Mouse (Mus musculus): ENCODE measurements around the gene Cbx1.

Gene Cbx1

DNA sequence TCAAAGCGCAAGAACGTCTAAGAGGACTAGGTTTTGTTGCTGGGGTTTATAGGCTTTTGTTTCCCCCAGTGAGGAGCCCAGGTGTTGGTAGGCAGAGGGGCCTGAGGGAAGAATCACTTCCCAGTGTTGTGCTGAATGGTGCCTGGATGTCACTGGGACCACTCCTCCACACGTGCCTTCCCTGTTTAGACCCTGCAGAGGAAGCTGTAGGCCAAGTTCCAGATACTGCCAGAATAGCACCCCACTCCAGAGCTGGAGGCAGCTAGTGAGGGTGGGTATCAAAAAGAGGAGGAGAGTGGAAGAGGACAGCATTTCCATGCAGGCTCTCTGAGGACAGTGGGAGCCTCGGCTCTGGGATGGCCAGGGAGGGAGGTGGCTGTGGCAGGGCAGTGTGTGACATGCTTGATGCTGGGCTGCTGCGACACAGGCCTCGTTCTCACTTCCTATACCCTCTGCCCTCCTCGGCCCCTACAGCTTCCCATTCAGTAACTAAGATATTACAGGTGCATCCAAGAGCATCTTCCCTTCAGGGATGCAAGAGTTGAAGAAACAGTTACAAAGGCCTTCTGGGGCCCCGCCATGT, 29.3 kb downstream of the Cbx1 start:
- no peak for DNase-seq

DNA sequence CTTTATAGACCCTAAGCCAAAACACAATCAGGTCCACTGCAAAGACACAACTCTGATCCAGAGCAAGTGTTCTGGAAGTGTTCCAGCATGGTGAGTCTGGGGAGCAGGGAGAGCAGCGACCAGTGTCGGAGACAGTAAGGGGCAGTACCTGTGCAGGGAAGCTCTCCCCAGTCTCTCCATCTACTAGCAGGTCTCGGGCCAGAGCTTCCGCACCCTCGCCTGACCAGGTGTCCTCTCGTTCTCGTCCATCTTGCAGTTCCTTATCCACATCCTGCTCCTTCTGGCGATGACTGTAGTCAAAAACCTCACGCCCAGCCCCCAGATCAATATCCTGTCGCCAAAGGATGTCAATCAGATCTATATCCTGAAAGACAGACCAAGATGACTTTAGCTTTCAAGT, 33.0 kb downstream of the Cbx1 start:
- no peak for DNase-seq

DNA sequence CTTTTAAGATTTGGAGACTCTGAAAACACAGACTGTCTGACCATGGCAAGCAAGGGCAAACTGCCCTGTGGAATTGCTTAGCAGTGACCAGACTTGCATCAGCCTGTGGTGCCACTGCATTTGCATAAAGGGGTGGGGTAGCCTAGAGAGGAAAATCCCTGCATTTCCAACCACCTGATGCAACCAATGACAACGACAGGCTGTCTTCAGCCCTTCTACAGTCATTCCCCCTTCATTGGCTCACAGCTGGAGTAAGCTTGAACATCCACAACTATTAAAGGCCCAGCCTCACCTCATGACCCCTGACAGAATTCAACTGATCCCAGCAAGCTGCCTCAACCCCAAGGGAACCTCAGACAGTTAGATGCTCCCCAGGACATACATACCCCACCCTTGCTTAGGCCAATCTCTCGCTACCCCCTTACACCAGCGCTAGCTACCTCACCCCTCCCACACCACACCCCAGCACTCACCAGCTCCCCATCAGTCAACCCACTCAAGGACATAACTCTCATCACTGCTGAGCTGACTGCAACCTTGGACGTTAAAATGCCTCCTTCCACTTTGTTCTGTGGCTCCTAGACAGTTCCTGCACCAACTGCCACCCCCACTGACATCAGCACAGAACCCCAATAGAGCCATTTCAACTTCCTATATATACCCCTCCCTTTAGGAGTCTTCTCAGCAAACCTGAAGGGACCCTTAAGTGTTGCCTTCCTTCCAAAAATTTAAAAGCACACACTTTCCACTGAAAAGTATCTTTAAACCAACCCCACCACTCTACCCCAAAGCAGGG, 33.9 kb downstream of the Cbx1 start:
- peak; percentile 41 for DNase-seq

DNA sequence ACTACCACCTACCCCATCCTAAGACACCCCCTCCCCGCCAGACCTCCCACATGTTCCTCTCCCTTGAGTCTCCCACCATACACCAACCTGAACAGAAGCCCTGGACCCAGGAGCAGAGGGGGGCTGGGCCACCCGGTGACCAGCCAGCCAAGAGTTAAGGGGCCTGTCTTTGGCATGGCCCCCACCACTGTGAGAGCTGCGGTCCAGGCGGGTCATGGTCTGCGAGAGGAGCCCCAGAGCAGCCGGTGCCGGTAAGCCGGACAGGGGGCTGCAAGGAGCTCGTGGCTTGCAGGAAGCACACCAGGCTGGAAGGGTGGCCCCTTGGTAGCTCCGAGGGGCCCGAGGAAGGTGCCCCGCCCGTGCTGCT, 34.5 kb downstream of the Cbx1 start:
- no peak for DNase-seq

DNA sequence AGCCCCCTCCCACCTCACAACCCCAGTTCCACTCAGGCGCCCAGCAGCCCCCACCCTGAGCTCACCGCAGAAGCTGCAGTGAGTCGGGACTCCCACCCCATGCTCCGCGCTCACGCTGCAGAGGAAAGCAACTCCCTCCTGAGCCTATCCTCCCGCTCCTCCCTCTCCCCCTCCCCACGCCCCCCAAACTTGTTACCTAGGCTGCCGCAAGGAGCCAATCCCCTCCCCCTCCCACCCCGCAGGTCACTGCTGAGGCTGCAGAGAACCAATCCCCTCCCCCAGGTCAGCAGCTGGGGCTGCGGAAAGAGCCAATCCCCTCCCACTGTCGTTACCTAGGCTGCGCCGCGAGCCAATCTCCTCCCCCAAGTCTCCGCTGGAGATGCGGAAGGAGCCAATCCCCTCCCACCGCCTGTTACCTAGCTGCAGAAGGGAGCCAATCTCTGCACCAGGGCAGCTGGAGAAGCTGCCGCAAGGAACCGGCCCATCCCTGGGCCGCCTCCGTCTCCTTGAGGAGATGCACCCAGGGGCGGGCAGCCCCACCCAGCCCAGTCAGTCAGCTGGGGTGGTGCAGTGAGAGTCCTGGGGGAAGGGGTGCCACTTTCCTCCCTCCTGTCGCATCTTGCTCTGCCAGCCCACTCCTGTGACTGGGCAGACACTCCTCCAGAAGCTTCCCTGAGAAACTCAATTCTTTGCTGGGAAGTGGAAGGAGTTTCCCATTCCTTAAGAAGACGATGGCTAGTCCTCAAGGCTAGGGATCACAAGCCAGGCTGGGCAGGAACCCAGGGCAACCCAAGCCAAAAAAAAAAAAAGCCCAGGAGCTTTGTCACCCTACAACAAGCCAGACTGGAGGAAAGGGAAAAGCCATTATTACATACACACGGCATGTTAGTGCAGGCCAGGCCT, 35.2 kb downstream of the Cbx1 start:
- peak; percentile 91 for DNase-seq

DNA sequence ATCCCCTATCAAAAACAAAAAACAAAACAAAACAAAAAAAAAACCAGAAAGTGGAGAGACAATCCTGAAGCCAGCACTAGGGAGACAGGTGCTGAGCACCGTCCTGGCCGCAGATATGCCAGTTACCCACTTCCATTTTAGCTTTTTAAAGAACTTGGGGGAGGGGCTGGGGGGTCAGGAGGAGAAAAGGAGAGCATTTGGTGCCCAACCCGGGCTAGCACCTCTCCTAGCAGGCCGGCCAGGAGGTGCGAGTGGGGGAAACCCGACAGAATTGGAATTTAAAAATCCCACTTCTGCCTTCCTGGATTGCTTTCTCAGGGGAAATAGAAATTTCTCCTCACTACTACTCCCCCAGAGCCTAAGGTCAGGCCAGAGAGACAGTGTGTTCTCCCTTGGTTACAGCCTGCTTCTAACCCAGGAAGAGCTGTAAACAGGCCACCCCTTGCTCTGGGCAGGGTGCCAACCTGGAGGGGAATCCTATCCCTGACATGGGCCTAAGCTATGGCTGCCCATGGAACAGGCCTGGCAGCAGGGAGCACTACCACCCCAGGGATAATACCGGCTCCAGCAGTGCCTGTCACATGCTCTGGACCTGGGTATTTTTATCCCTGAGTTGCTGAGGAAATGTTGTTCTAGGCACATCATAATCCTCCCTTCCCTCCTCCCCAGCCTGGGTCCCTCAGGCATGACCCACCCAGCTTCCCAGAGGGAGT, 36.0 kb downstream of the Cbx1 start:
- DNase-seq, result peak; percentile 62

DNA sequence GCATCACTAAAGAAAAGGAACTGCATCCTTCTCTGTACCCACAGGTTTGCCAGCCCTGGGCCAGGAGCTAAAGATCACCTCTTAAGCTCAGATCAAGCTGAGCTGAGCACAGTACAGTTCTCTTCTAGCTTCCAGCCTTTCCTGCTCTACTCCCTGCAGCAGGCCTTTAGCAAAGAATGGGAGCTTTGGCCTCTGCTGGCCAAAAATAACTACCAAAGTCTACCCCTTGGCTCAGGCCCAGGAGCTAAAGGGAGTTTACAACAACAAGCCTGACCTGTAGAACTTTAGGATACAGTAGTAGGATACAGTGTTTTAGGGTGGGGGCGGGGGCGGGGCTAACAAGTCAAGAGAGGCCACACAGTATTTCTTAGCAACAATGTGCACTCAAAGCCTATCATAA, 37.6 kb downstream of the Cbx1 start:
- DNase-seq, result peak; percentile 58

DNA sequence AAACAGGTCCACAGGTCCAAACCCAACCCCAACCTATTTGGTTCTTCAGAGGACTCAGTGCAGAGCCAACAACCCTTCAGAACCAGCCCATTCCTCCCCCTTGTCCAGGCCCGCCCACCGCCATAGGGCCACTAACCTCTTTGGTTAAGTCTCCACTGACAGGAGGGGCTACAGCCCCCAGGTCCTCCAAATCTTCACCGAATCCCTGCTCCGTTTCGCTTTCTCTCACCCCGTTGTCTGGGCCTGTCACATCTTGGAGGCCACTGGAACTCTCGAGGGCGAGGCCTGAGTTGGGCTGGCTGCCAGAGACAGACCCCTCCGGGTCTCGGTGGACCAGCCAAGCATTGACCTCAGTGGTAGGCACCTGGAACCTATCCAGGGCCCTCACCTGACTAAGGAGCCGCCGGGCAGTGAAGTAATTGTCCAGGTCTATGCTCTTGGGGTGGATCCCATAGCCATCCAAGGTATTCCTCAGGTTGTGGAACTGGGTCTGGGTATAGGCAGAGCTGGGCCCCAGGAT, 38.2 kb downstream of the Cbx1 start:
- peak; percentile 37 for DNase-seq

DNA sequence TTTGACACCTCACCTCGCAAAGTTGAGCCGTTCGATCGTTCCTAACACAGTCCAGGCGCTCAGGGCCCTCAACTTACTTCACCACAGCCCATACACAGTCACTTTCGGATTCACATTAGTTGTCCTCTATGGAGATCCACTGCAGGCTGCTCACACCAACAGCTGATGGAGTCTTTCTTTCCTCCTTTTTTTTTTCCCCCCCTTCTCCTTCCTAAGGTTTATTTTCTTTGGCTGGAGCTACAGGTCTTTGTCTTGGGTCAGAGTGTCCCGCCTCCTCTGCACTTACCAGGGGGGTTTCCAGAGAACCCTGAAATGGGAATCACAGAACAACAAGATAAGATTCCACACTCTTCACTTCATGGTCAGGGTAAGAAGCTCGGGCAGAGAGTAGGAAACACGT, 39.0 kb downstream of the Cbx1 start:
- no peak for DNase-seq

DNA sequence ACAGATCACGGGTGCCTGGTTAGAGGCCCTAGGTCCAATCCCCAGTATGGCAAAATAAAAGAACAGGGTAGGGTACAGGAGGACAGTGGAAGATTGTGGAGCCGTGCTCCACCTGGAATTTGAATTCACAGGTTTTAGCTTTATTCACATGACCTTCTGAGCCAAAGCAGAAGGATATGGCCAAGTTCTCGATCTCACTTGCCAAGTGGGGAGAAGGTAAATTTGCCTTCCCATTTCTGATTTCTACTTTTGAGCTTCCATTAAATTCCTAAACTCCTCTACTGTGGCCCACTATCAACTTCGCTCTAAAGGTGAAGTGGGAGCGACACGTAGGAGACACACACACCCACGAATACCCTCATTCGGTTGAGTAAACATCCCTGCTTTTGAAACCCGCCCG, 40.0 kb downstream of the Cbx1 start:
- DNase-seq, result no peak

DNA sequence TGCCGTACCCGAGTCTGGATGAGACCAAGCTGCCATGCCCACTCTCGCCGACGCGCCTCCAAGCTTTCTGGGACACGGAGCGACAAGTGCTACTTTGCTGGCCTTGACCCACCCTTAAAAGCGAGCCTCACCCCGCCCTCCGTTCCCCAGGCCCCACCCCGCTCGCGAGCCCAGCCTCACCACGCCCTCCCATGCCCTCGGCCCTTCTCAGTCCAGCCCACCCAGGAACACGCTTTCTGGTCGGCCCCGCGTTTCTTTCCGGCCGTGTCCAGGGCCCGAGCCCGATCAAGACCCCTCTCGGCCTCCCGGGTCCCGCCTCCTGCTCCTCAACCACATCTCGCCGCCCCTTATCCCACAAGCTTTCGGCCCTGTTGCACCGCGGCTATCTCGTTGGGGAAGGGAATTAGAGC, 40.5 kb downstream of the Cbx1 start:
- peak; percentile 85 for DNase-seq

DNA sequence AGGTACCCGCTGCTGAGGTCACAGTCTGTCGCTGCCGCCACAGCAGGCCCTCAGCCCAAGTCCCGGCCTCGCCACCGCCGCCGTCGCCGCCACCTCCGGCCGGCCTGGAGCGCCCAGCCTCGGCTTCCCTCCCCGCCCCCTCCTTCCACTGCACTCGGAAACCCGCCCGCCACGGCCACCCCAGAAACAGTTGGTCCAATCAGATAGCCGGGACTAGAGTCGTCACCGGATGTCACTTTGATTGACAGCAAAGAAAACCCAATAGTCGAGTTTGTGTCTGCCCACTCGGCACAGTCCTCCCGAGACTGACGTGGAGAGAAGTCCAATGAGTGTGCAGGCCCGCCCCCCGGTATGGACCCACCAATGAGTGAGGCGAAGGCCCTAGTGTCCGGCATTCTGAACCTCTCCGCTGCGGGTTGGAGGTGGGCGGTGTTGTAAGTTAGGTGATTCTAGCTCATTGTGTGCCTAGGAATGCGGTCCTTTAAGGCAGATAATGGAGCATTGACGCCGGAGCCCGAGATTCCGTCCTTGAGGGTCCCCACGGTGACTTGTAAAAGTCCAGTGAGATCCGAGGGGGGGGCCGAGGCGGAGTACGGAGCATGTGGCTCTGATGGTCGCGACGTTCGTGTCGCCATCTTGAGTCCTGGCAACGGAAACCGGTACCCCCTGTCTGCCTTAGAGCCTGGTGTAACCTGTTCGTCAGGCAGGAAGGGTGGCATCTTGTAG, 41.0 kb downstream of the Cbx1 start, which contains the start of gene Nfe2l1:
TSS of gene Nfe2l1 (minus strand) at position 156 of the 726 bp plus-strand sequence.
- DNase-seq, result peak; percentile 100

DNA sequence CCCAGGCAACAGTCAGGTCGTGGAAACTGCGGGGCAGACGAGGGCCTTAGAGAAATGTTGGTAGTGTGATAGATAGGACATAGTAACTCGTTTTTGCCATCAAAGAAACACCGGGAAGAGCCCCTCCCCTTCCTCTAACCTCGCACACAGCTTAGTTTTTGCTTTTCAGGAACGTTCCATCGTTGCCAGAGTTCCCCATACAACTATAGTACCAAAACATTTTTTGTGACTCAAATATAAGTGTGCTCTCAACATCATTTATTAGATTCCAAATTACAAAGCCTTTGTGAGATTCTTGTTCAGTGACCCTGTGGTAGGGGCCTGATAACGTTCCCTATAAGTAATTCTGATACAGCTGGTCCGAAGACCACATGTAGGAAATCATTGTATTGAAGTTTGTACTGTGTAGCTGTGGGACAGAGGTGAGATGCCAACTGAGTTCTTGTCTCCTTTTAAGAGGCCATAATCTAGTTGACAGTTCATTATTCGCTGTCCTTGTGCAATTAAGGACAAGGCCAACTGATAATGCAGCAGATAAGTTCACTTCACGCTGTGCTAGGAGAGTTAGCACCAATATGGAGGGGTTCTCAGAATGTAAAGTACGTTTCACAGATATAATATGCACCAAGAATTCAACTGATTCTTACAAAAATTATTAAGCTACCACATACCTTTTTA, 41.8 kb downstream of the Cbx1 start:
- no peak for DNase-seq

DNA sequence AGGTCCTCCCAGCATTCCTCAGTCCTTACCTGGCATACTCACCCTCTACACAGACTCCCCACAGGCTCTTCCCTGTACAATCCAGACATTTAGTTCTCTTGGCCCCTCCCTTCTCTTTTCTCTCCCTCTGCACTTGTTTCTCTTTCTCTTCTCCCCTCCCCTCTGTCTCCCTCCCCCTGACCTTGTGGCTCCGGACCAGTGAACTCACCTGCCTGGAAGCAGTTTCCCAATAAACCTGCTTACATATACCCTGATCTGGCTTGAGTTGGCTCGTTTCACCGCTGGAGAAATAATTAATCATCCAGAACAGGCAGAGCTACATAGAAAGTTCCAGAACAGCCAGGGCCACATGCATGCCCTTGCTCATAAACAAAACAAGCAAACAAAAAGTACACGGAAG, 42.6 kb downstream of the Cbx1 start:
- DNase-seq, result peak; percentile 82

DNA sequence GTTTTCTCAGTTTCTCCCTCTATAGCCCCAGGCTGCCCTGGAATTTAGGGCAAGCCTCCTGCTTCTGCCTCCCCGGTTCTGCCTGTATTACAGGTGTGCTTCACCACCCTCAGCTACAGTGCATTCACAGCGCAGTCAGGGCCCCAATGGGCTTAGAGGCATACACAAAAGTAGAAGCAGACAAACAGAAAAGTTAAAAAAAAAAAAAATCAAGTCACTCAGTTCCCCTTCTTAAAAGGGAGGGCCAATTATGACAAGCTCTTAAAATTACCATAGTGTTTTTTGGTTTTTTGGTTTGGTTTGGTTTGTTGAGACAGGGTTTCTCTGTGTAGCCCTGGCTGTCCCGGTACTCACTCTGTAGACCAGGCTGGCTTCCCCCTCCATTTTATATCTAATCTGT, 43.6 kb downstream of the Cbx1 start:
- DNase-seq, result no peak

DNA sequence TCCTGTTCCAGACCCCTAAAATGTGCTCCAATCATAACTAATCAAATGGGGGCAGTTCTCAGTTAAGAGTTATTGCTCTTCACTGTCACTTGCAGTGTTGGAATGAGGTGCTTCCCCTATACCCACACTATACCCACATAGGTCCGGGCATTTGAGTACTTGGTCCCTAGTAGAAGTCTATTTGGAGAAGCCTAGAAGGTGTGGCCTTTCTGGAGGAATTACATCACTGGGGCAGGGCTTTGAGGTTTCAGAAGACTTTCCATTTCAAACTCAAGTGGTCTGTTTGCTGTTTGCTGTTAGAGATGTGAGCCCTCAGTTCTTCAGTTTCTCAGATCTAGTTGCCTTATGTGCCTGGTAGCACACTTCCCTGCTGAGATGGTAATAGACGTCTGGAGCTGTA, 44.0 kb downstream of the Cbx1 start:
- no peak for DNase-seq

DNA sequence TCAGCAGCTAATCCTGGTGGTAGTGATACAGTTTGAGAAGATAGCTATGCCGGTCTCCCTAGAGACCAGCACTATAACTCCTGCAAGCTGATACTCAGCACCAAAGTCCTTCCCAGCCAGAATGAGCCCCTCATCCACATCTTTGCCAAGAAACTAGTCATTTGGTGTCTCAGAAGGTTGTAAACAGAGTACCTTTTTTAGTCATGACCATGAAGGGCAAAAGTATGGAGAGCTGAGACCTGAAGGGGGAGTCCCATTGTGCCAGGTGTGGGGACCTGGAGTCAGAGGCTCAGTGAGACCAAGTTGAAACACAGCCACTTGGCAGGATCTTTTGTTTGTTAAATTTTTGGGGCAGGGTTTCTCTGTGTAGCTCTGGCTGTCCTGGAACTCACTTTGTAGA, 45.2 kb downstream of the Cbx1 start:
- DNase-seq, result no peak

DNA sequence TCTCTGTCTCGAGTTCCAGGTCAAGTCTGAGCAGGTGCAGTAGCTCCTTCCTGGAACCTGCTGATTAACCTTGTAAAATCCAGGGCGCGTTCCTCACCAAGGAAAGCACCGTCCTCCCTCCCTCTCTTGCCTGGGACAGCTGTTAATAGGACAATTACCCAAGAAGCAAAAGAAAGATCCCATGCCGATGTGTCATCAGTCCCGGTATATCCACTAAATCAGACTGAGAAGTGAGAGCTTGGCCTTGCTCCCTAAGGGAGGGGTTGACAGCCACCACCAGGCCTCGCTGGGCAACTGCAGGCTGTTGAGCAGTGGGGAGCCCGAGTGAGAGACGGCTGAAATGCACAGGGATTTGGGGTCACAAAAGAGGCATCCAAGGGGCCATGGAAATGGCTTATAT, 48.4 kb downstream of the Cbx1 start:
- DNase-seq, result no peak

DNA sequence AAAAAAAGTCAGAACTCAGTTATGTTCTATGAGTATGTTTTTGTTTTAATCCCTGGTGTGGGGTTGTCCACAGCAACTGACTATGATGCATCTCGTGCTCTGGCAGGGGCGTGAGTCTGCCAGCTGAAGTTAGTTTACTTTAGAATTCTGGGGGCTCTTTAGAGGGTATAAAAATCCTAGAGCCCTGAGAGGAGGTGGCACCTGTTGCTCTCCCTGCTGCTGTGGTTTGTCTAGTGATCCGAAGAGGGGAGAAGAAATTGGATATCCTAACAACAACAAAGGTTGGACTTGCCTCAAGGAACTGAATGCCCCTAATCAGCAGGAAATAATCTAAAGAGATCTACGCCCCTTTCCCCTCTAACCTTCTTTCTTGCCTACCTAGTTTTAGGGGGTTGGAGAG, 49.4 kb downstream of the Cbx1 start:
- DNase-seq, result no peak

DNA sequence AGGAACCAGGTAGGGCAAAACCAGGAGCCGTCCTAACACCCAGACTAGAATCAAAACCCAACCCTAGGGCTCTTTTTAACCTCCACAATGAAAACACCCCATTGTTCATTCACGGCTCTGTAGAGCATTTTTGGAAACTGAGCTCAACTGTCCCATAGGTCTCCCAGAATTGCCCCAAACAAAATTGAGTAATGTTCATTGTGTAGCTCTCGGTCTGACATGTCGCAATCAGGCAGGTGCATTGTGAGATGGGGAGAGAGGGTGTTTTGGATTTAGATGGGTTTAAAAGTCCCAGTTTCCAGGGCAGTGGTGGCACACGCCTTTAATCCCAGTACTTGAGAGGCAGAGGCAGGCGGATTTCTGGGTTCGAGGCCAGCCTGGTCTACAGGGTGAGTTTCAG, 50.5 kb downstream of the Cbx1 start:
- no peak for DNase-seq

DNA sequence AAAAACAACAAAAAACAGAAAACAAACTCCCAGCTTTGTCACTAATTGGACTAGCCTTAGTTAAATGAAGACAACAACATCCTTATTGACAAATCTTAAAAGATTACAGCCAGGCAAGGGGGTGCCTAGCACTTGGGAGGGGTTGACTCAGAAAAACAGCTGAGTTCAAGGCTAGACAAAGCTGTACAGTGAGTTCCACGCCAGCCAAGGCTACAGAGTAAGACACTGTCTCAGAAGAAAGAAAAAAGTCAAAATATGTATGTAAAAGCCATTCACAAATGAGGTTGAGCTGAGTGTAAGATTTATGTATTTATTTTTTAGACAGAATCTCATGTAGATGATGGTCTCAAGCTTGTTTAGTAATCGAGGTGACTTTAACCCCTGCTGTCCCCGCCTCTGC, 51.0 kb downstream of the Cbx1 start:
- no peak for DNase-seq

DNA sequence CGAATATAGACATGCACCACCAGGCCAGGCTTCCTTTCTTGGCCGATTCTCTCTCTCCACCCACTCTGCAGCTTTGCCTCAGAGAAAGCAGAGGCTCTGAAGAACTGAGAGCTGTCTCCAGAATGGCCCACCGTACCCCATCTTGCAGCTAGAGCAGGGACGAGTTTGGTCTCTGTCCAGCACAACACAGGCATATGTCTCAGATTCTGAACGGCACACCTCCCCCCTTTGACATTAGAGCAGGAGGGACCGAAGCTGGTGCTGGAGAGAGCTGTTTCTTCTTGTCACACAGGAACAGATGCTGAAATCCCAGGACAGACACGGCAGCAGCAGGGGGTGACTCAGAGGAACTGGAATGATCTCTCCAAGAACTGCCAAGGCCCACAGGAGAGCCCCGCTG, 51.4 kb downstream of the Cbx1 start:
- no peak for DNase-seq

Data from kidney, adult 9 months (tissue).